Mouse (Mus musculus) 3T3-L1 (cell line): ENCODE results near the gene Adamts7.

Experiments used
- DNase-seq: peaks from one replicate; pipeline ENCODE4 v3.0.0-alpha.2; 2015; ENCODE audit warnings: low read depth, low spot score

The Adamts7 gene

GRCm38 (mm10) chr9:90162926-90163748 is at the start of gene Adamts7:
Adamts7 (plus strand) TSS chr9:90163069.
- peak; percentile 65 for DNase-seq

GRCm38 (mm10) chr9:90113151-90113550 is 49.7 kb upstream of the Adamts7 start:
- peak; percentile 38 for DNase-seq

- peak; percentile 94 for DNase-seq
These were observed 49.0 kb upstream of the Adamts7 start for GRCm38 (mm10) chr9:90113651-90114566.

GRCm38 (mm10) chr9:90114567-90115307 is 48.1 kb upstream of the Adamts7 start, which contains the start of gene Morf4l1:
Morf4l1 (minus strand) TSS chr9:90114774.
- DNase-seq: peak; percentile 94

GRCm38 (mm10) chr9:90115308-90115700 is 47.6 kb upstream of the Adamts7 start:
- DNase-seq: no peak

GRCm38 (mm10) chr9:90117234-90117633 is 45.6 kb upstream of the Adamts7 start:
- no peak for DNase-seq

GRCm38 (mm10) chr9:90122246-90122740 is 40.6 kb upstream of the Adamts7 start:
- no peak for DNase-seq

- no peak for DNase-seq
These were observed 38.6 kb upstream of the Adamts7 start for GRCm38 (mm10) chr9:90124156-90124872.

- no peak for DNase-seq
These were observed 38.0 kb upstream of the Adamts7 start for GRCm38 (mm10) chr9:90124873-90125245.

- DNase-seq: no peak
These were observed 37.3 kb upstream of the Adamts7 start for GRCm38 (mm10) chr9:90125416-90126099.

GRCm38 (mm10) chr9:90126260-90127010 is 36.4 kb upstream of the Adamts7 start:
- peak; percentile 65 for DNase-seq

GRCm38 (mm10) chr9:90127146-90127545 is 35.7 kb upstream of the Adamts7 start:
- no peak for DNase-seq

GRCm38 (mm10) chr9:90128636-90129201 is 34.1 kb upstream of the Adamts7 start:
- no peak for DNase-seq

- no peak for DNase-seq
These were observed 29.1 kb upstream of the Adamts7 start for GRCm38 (mm10) chr9:90133562-90134355.

- no peak for DNase-seq
These were observed 27.4 kb upstream of the Adamts7 start for GRCm38 (mm10) chr9:90135466-90135865.

- no peak for DNase-seq
These were observed 26.7 kb upstream of the Adamts7 start for GRCm38 (mm10) chr9:90135963-90136677.

GRCm38 (mm10) chr9:90136678-90136965 is 26.2 kb upstream of the Adamts7 start:
- no peak for DNase-seq

- DNase-seq: peak; percentile 43
These were observed 17.1 kb upstream of the Adamts7 start for GRCm38 (mm10) chr9:90145788-90146187.
